Mouse (Mus musculus) layer of hippocampus, adult 9-10 months (tissue): Measurements from ENCODE around the gene Rcor2.
A peak's percentile ranks its signal among the peaks of the same experiment; 100 is the strongest.

ENCODE experiments used
- DNase-seq: peaks from one replicate; pipeline ENCODE4 v3.0.0; 2022; ENCODE audit warnings: low spot score

Rcor2 gene

DNA sequence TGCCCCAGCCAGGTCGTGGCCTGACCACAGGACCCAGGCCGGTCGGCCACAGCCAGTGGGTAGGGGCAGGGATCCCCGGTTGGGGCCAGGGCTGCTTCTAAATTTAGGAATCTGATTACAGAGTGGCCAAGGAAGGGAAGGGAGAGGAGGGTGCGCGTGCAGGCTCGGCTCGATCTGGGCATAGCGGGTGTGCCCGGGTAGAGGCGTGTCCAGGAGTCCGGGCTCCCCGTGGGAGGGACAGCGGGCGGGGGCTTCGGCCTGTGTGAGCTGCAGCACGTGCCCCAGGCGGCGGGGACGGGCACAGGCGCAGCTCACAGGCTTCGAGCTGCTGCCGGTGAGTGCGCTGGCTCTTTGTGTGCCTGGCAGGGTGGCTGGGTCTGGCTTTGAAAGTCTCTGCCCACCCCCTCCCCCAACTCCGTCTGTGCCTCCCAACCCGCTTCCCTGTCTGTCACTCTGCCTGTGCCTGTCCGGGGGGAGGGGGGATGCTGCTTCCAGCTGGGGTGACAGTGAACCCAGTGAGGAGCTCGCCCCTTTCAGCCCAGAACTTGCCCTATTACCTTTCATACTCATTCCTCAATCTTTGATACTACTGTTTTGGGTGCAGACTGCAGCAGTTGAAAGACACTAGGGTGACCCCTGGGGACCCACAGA is at the start of gene Rcor2:
TSS of gene Rcor2 (plus strand) at position 235 of the 651 bp plus-strand sequence.
- no peak for DNase-seq

DNA sequence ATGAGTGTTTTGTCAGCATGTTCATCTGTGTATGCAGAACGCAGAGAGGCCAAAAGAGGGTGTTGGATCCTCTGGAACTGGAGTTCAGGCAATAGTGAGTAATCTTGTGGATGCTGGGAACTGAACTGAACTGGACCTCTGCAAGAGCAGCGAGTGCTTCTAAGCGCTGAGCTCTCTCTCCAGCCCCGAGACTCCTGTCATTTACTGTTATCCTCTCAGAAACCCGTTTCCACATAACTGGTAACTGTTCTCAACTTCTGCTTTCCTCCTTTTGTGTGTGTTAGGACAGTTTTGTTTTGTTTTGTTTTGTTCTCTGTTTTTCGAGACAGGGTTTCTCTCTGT is 49.2 kb upstream of the Rcor2 start:
- DNase-seq = no peak

- no peak for DNase-seq
Observed at GRCm38 (mm10) chr19:7218753-7219152, 48.4 kb upstream of the Rcor2 start.

DNA sequence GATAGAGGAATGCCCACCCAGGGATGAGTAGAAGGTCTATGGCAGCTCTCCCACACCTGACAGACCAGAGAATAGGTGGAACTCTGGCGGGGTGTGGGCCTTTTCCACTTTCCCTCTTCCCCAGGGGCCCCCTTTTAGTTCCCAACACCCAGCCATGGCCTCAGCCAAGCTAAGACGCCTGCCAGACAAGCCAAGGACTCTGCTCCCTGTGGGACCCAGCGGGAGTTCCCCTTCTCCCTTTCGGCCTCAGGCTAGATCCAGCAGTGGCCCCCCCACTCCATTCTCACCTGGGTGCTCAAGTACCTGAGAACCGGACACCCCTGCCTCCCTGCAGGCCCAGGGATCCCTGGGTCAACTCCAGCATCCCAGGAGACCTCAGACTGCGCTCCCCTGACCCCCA is 44.9 kb upstream of the Rcor2 start:
- DNase-seq = no peak

DNA sequence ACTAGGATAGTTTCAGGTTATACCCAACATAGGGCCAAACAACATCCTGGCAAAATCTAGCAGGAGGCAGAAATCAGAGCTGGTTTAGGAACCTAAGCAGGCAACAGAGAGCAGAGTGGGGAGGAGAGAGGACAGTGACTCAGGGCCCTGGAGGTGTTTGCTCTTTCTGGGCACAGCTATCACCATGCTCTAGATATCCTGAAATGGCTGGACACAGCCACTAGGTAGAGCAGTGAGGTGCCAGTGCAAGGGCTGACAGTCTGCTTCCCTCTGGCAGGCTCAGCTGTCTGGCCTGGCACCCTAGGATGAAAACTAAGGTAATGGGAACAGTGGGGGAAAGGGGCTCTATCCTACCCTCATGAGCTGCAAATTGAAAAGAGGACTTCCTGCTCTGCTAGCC is 43.6 kb upstream of the Rcor2 start:
- DNase-seq = no peak

- DNase-seq = no peak
Observed at GRCm38 (mm10) chr19:7224253-7224652, 42.9 kb upstream of the Rcor2 start.

- no peak for DNase-seq
Observed at GRCm38 (mm10) chr19:7225096-7225690, 41.9 kb upstream of the Rcor2 start.

GRCm38 (mm10) chr19:7226511-7226914 is 40.6 kb upstream of the Rcor2 start:
- DNase-seq = no peak

GRCm38 (mm10) chr19:7234537-7235221 is 32.4 kb upstream of the Rcor2 start:
- peak; percentile 79 for DNase-seq

GRCm38 (mm10) chr19:7235461-7235860 is 31.7 kb upstream of the Rcor2 start:
- DNase-seq = no peak

DNA sequence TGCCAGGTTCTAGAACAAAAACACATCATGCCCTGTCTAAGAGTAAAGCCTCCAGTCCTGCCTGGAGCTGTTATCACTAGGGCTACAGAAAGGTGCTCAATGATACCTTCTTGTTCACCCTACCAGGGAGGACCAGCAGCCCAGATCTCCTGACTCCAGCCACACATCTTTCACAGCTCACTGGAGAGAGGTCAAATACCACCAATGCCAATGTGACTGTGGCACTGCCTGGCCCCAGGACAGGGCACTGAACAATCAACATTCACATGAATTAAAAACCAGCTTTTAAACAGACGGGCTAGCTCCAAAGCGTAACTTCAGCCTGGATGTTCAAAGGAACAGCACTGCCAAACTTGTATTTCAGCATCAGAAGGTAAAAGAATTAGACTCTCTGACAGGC is 31.1 kb upstream of the Rcor2 start:
- no peak for DNase-seq

DNA sequence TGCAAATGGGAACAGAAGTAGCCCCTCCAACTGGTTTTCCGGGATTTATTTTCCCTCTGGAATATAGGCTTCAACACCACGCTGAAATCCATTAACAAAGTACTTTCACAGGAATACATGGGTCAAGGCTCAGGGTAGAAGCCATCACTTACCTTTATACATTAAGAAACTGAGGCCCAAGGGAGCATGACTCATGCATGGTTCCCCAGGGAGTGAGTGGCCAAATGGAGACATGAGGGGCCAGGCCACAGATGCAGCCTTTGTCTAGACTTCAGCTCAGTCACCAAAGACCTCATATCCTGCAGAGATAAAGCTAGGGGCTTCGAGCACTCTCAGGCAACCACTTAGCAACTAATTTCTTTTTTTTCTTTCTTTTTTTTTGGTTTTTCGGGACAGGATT is 30.4 kb upstream of the Rcor2 start:
- DNase-seq = no peak

DNA sequence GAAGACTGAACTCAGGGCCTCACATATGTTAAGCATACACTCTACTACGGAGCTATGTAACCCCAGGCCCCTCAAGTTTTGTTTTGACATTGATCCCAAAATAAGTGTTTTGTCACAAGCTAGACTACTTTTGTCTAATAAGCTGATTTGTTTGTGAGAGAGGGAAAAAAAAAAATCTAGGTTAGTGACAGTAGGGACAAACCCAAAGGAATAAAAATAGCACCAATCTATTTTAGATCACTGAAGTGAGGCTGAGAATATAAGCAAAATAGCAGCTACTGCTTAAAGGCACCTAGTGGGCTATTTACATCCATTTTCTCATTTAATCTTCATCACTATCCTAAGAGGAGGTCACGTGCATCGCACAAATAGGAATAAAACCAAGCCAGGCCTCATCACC is 27.6 kb upstream of the Rcor2 start:
- DNase-seq = no peak

DNA sequence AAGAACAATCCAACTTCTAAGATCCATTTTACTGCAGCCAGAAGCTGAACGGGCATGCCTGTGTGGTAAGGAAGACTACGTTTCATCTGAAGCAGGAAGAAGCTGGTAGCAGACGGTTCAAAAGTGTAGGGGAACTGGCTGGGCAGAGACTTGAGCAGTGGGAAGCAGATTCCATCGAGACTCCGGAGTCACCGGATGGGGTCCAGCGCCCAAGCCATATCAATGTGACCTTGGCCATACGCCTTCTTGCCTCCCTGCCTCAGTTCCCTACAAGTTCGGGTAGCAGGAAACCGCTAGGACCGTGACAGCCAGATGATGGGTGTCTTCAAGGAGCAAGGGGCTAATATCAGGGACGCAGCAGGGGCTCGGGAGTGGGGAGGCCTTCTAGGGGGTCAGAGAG is 26.8 kb upstream of the Rcor2 start:
- DNase-seq = no peak

GRCm38 (mm10) chr19:7240782-7241690 is 26.1 kb upstream of the Rcor2 start, which contains the start of gene Naa40:
Gene Naa40, minus strand, starts transcription at chr19:7241183.
- peak; percentile 70 for DNase-seq

DNA sequence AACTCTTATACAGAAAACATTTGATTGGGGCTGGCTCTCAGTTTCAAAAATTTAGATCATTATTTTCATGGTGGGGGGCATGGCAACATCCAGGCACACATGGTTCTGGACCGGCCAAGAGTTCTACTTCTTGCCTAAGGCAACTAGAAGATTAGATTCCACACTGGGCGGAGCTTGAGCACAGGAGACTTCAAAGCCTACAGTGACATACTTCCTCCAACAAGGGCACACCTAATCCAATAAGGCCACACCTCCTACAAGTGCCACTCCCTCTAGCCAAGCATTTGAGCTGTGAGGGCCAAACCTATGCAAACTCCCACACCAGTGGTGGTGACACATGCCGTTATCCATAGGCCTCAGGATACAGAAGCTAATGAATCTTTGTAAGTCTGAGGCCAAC is 21.1 kb upstream of the Rcor2 start:
- no peak for DNase-seq

GRCm38 (mm10) chr19:7257881-7258280 is 9.2 kb upstream of the Rcor2 start:
- no peak for DNase-seq

DNA sequence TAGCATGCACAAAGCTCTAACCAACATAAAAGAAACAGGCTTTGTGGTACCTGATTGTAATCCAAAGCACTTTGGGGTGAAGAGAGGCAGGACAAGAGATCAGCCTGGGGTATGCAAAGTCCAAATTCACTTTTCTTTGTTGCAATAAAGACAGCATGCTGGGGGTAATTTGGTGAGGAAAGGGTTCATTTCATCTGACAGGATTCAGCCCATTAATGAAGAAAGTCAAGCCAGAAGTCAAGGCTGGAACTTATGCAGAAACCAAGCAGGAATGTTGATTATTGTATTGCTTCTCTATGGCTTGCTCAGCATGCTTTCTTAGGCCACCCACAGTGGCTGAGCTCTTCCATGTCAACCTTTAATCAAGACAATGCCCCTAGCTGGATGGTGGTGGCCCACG is 5.6 kb upstream of the Rcor2 start:
- DNase-seq = no peak

DNA sequence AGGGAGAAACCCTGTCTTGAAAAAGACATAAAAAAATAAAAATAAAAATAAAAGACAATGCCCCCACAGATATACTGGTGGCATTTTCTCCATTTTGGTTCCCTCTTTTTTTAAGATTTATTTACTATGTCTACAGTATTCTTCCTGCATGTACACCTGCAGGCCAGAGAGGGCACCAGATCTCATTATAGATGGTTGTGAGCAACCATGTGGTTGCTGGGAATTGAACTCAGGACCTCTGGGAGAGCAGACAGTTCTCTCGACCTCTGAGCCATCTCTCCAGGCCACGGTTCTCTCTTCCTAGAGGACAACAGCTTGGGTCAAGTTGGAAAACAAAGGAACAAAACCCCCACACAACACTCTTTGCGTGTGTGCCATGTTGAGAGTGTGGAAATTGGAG is 5.2 kb upstream of the Rcor2 start:
- no peak for DNase-seq

DNA sequence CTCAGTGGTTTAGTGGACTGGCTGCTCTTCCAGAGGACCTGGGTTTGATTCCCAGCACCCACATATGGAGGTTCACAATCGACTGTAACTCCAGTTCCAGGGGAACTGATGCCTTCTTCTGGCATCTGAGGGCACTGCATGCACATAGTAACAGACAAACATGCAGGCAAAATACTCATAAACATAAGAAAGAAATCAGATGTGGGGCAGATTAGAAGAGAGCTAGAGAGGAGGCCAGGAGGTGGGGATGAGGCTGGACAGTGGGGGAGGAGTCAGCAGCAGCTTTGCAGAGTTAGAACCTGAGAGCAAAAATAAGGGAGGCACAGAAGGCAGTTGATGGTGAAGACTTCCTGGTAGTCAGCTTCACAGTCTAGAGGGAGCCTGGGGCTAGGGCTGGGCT is 4.5 kb upstream of the Rcor2 start:
- no peak for DNase-seq

DNA sequence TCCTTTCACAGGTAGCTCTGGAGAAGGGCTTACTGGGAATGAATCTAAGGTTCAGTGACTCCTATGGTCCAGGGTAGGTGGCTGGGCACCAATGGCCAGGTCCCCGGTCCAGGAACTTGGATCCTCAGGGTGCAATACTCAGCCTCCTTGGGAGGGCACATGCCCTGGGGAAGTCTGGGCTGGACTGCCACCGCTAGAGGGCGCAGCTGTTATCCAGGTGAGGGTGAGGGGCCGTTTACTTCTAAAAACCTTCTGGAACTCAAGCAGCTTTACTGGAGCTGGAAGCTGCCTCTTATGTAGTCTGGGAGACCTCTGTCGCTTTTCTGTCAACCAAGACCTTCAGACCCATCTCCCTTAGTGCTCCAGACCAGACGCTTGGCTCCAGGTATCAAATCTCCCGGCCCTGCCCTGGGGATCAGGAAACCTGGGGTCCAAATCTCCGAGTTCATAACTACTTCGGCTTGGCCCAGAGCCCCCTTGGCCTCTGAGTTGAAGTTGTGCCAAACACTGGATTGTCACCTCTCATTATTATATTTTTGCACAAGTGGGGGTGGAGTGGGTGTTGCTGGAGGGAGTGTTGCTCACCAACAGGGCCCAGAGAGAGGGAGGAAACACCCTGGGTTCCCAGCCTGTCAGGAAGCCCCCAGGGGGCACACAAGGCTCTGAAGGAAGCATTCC is 2.9 kb upstream of the Rcor2 start:
- no peak for DNase-seq

GRCm38 (mm10) chr19:7264766-7265331 is 2.3 kb upstream of the Rcor2 start:
- DNase-seq = no peak
